ENCODE assay signal across 8 mouse cellular contexts in the genomic region with DNA sequence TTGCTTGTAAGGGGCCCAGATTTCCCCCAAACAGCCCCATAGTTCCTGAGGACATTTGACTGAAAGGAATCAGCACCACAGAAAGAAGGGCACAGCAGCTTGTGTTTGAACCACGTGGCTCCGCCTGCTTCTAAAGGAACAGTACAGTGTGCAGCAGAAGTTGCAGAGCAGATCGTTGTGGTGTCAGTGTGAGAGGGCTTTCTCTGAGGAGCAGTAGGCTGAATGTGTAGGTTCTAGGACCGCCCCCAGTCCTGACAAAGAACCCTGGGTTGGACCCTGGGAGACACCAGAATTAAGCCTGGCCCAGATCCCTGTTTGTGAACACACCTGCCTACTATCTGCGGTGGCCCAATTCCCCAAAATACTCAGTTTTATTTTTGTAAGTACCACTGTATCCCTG. TPM values are rescaled to one million over a fixed set of nuclear protein-coding genes. Genes with fewer than 3 reads are reported as not detected.
DNase-seq lines count a peak whose midpoint lies in the region; ATAC-seq and TF ChIP-seq lines count a peak whose summit lies in the region.

No protein-coding gene starts in this region.

- no peak for TF ChIP-seq RAD21 in CH12.LX (IDR thresholded peaks at IDR 0.05; ENCODE audit: low read depth, low read length)
- no peak for TF ChIP-seq RAD21 in MEL (IDR thresholded peaks at IDR 0.05; ENCODE audit: low read depth, low read length)

- dilution Hi-C loops in CH12.LX (cut with MboI; ENCODE audit: extremely low pct_ligation_motif_present, extremely low pct_unique_long_range_greater_than_20kb, low sequenced_read_pairs): no loop called here

- no peaks in the 10 kb centered on the region for H3K27me3 ChIP-seq in intestine, embryonic 15.5 days (replicated peaks)
- no peaks in the 10 kb centered on the region for H3K27me3 ChIP-seq in intestine, embryonic 16.5 days (replicated peaks; ENCODE audit: control insufficient read depth, insufficient read depth, low read length)
- H3K27me3 ChIP-seq in CH12.LX (replicated peaks) (no peaks in the 10 kb centered on the region), MEL (ENCODE audit: control insufficient read depth in 1 of 2, insufficient read depth in 2 of 2, low read length in 2 of 2) (no peaks in the 10 kb centered on the region)
- no peaks in the 10 kb centered on the region for H3K27me3 ChIP-seq in limb, embryonic 14.5 days (ENCODE audit: control insufficient read depth, insufficient read depth, low read length)

- no peak overlapping the region for H3K4me3 ChIP-seq in intestine, embryonic 15.5 days (replicated peaks)
- no peak overlapping the region for H3K4me3 ChIP-seq in intestine, embryonic 16.5 days (ENCODE audit: low read length)
- H3K4me3 ChIP-seq in CH12.LX (replicated peaks in 1 of 3; ENCODE audit: low read depth in 2 of 3, low read length in 2 of 3, poor library complexity in 1 of 3): peak overlapping the region; percentile 77 to 87 (median 78)
- H3K4me3 ChIP-seq in MEL (ENCODE audit: control insufficient read depth in 1 of 2, insufficient read depth in 1 of 2, low read depth in 2 of 2, low read length in 2 of 2): peak overlapping the region; percentile 82 to 93; a peak in 2 of 4 replicates
- H3K4me3 ChIP-seq in limb, embryonic 14.5 days (replicated peaks; ENCODE audit: low read length): peak overlapping the region; percentile 70; the same call in 1 of the 2 replicates

- H3K79me2 ChIP-seq in CH12.LX (replicated peaks; ENCODE audit: control insufficient read depth, extremely low read depth, insufficient read depth, poor library complexity, severe bottlenecking) (peaks cover 14% of the 10 kb centered on the region), MEL (ENCODE audit: control insufficient read depth, insufficient read depth, low read length, poor library complexity) (peaks cover 24% of the 10 kb centered on the region)

- WGBS in intestine, embryonic 15.5 days: 61% methylated on average over 5 of the region's 5 CpGs
- WGBS in intestine, embryonic 16.5 days: 69% methylated on average over 5 of the region's 5 CpGs
- WGBS in limb, embryonic 14.5 days: 68% methylated on average over 5 of the region's 5 CpGs

- in situ Hi-C loops in CH12.LX (cut with MboI; ENCODE audit: low pct_ligation_motif_present, low pct_unique_long_range_greater_than_20kb, low sequenced_read_pairs): loop anchor here (5.0 to 25.0 kb wide), 2 partner anchors 409 to 1054 kb away; no protein-coding TSS in a partner anchor

- TF ChIP-seq CTCF in CH12.LX (conservative IDR thresholded peaks at IDR 0.05 in 1 of 2, IDR thresholded peaks at IDR 0.05 in 1 of 2; ENCODE audit: low read depth in 2 of 2, low read length in 2 of 2) (no peak), MEL (IDR thresholded peaks at IDR 0.05 in 2 of 3, conservative IDR thresholded peaks at IDR 0.05 in 1 of 3; ENCODE audit: control insufficient read depth in 1 of 3, insufficient read depth in 1 of 3, low read depth in 2 of 3, low read length in 3 of 3, poor library complexity in 1 of 3, severe bottlenecking in 1 of 3) (no peak)

- ATAC-seq in intestine, embryonic 15.5 days: no peak
- no peak for ATAC-seq in intestine, embryonic 16.5 days
- ATAC-seq in limb, embryonic 14.5 days (ENCODE audit: low FRiP score, low read depth): no peak

- DNase-seq in CH12.LX (ENCODE audit: extremely low read depth) (peak; percentile 43), MEL (ENCODE audit: low read depth, low spot score) (peak; percentile 71)
- DNase-seq in limb, embryonic 14.5 days (ENCODE audit: low spot score): no peak
- DNase-seq in spleen, adult 18-20 months: no peak
- DNase-seq in adrenal gland, postnatal 25 days: no peak
- no peak for DNase-seq in natural killer cell, adult 2 months (ENCODE audit: low spot score in 2 of 2)

- TF ChIP-seq EP300 in CH12.LX (IDR thresholded peaks at IDR 0.05; ENCODE audit: low read length) (no peak), MEL (IDR thresholded peaks at IDR 0.05; ENCODE audit: low read depth in 1 of 2, low read length in 2 of 2) (no peak)

- no peaks in the 10 kb centered on the region for H3K9me3 ChIP-seq in intestine, embryonic 15.5 days
- H3K9me3 ChIP-seq in intestine, embryonic 16.5 days (ENCODE audit: control insufficient read depth, low read length): no peaks in the 10 kb centered on the region
- H3K9me3 ChIP-seq in CH12.LX (replicated peaks; ENCODE audit: low read length) (no peaks in the 10 kb centered on the region), MEL (replicated peaks; ENCODE audit: insufficient read depth, low read length) (no peaks in the 10 kb centered on the region)
- H3K9me3 ChIP-seq in limb, embryonic 14.5 days (ENCODE audit: control insufficient read depth, low read length): no peaks in the 10 kb centered on the region

- H3K27ac ChIP-seq in intestine, embryonic 15.5 days: no peak overlapping the region
- H3K27ac ChIP-seq in intestine, embryonic 16.5 days (ENCODE audit: low read length): no peak overlapping the region
- peak overlapping the region; percentile 65 for H3K27ac ChIP-seq in CH12.LX (ENCODE audit: insufficient read depth, low read depth)
- H3K27ac ChIP-seq in MEL (ENCODE audit: control insufficient read depth, low read depth, low read length): peak overlapping the region; percentile 93
- H3K27ac ChIP-seq in limb, embryonic 14.5 days (replicated peaks; ENCODE audit: low read depth, low read length): 0 out of 2 replicates have a peak overlapping the region, but pooled peaks have one; percentile 1

- 0 out of 2 replicates have a peak, but pooled peaks cover 6% of the 10 kb centered on the region for H3K36me3 ChIP-seq in intestine, embryonic 15.5 days
- 0 out of 2 replicates have a peak, but pooled peaks cover 5% of the 10 kb centered on the region for H3K36me3 ChIP-seq in intestine, embryonic 16.5 days (ENCODE audit: control insufficient read depth, insufficient read depth, low read length)
- peaks cover 13 to 39% of the 10 kb centered on the region in 2 experiments for H3K36me3 ChIP-seq in CH12.LX (replicated peaks in 1 of 2; ENCODE audit: control insufficient read depth in 1 of 2, insufficient read depth in 1 of 2, low read length in 1 of 2)
- peaks cover 0 to 32% of the 10 kb centered on the region in 2 experiments; a peak in 2 of 4 replicates for H3K36me3 ChIP-seq in MEL (ENCODE audit: control insufficient read depth in 1 of 2, insufficient read depth in 2 of 2, low read length in 2 of 2)
- peaks cover 23% of the 10 kb centered on the region for H3K36me3 ChIP-seq in limb, embryonic 14.5 days (ENCODE audit: control insufficient read depth, insufficient read depth, low read length)

- TF ChIP-seq POLR2A in CH12.LX (IDR thresholded peaks at IDR 0.05; ENCODE audit: low read depth, low read length) (peak; percentile 51; the same call in 1 of the 2 replicates), MEL (IDR thresholded peaks at IDR 0.05; ENCODE audit: control insufficient read depth in 1 of 2, insufficient read depth in 1 of 2, low read depth in 1 of 2, low read length in 2 of 2, poor library complexity in 1 of 2) (peak in 1 of 2 experiments; percentile 25; a peak in 1 of 4 replicates)
- no peak for TF ChIP-seq POLR2A in limb, embryonic 14.5 days (IDR thresholded peaks at IDR 0.05; ENCODE audit: borderline replicate concordance, extremely low read depth, insufficient read depth, insufficient read length)

- H3K9ac ChIP-seq in intestine, embryonic 15.5 days: no peak overlapping the region
- H3K9ac ChIP-seq in intestine, embryonic 16.5 days (ENCODE audit: low read depth, low read length): no peak overlapping the region
- H3K9ac ChIP-seq in CH12.LX (ENCODE audit: insufficient read depth, low read depth) (peak overlapping the region; percentile 72), MEL (ENCODE audit: control insufficient read depth, low read depth, low read length, poor library complexity, severe bottlenecking) (peak overlapping the region; percentile 98)
- no peak overlapping the region for H3K9ac ChIP-seq in limb, embryonic 14.5 days (ENCODE audit: low read depth, low read length, severe bottlenecking)

- peak overlapping the region; percentile 89 for H3K4me2 ChIP-seq in intestine, embryonic 15.5 days (replicated peaks)
- no peak overlapping the region for H3K4me2 ChIP-seq in intestine, embryonic 16.5 days (ENCODE audit: low read depth, low read length)
- peak overlapping the region; percentile 72 for H3K4me2 ChIP-seq in CH12.LX (ENCODE audit: insufficient read depth, low read depth, poor library complexity, severe bottlenecking)
- peak overlapping the region; percentile 92 for H3K4me2 ChIP-seq in limb, embryonic 14.5 days (replicated peaks; ENCODE audit: low read depth, low read length, severe bottlenecking)

- peaks cover 23% of the 10 kb centered on the region for H3K4me1 ChIP-seq in intestine, embryonic 15.5 days (replicated peaks)
- H3K4me1 ChIP-seq in intestine, embryonic 16.5 days (ENCODE audit: control insufficient read depth, insufficient read depth, low read length): peaks cover 17% of the 10 kb centered on the region
- H3K4me1 ChIP-seq in CH12.LX (ENCODE audit: control insufficient read depth in 1 of 2, insufficient read depth in 2 of 2) (peaks cover 5 to 65% of the 10 kb centered on the region in 2 experiments), MEL (ENCODE audit: control insufficient read depth in 1 of 2, insufficient read depth in 2 of 2, low read length in 2 of 2) (peaks cover 5 to 37% of the 10 kb centered on the region in 2 experiments; a peak in 3 of 4 replicates)
- peaks cover 12% of the 10 kb centered on the region for H3K4me1 ChIP-seq in limb, embryonic 14.5 days (ENCODE audit: control insufficient read depth, insufficient read depth, low read length)

RNA-seq across cellular contexts. Expression of gene Orai3, which starts 1.6 kb away (rescaled TPM):
- 22.9 and 25.5 TPM in 2 replicates for polyA plus RNA-seq in intestine, embryonic 15.5 days (2015; fragmentation: Nextera tagmentation; extraction: Ambion mirVana)
- 24.6 and 24.9 TPM in 2 replicates for polyA plus RNA-seq in intestine, embryonic 16.5 days (2015; fragmentation: Nextera tagmentation; extraction: Ambion mirVana)
- total RNA-seq in CH12.LX (2012; rRNA removed): 15.7 and 16.9 TPM in 2 replicates
- total RNA-seq in CH12.LX (2014; rRNA removed): 9.3 and 11.6 TPM in 2 replicates
- polyA plus RNA-seq in CH12.LX (2012; ENCODE audit: insufficient read length, low read depth): 7.5 and 10.3 TPM in 2 replicates
- 31.4 and 37.5 TPM in 2 replicates for total RNA-seq in MEL (2012; rRNA removed)
- polyA plus RNA-seq in MEL (2012; ENCODE audit: insufficient read depth in 1 of 2, insufficient read length in 2 of 2, low read depth in 1 of 2, low replicate concordance in 2 of 2, missing spikeins in 1 of 2): 10 to 100 TPM in 1 of 2 experiments, not detected in 1; 47.2 TPM
- 22.8 and 29.6 TPM in 2 replicates for polyA plus RNA-seq in limb, embryonic 14.5 days (2012; rRNA removed)
- 10.5 and 11.6 TPM in 2 replicates for polyA plus RNA-seq in limb, embryonic 14.5 days (2014; fragmentation: Nextera tagmentation; extraction: Ambion mirVana)
- total RNA-seq in adrenal gland, postnatal 25 days (2021): 31.5 and 37.2 TPM in 2 replicates

RNA-seq across cellular contexts. Expression of gene Setd1a, which starts 5.2 kb away (rescaled TPM):
- 15.2 and 17.4 TPM in 2 replicates for polyA plus RNA-seq in intestine, embryonic 15.5 days (2015; fragmentation: Nextera tagmentation; extraction: Ambion mirVana)
- polyA plus RNA-seq in intestine, embryonic 16.5 days (2015; fragmentation: Nextera tagmentation; extraction: Ambion mirVana): 6.2 and 11.4 TPM in 2 replicates
- total RNA-seq in CH12.LX (2012; rRNA removed): 9.0 and 9.8 TPM in 2 replicates
- 3.2 and 4.5 TPM in 2 replicates for total RNA-seq in CH12.LX (2014; rRNA removed)
- polyA plus RNA-seq in CH12.LX (2012; ENCODE audit: insufficient read length, low read depth): 50.8 and 51.0 TPM in 2 replicates
- 9.2 and 10.3 TPM in 2 replicates for total RNA-seq in MEL (2012; rRNA removed)
- polyA plus RNA-seq in MEL (2012; ENCODE audit: insufficient read depth in 1 of 2, insufficient read length in 2 of 2, low read depth in 1 of 2, low replicate concordance in 2 of 2, missing spikeins in 1 of 2): 10 to 100 TPM in 1 of 2 experiments, not detected in 1; 55.9 TPM
- 29.7 and 31.8 TPM in 2 replicates for polyA plus RNA-seq in limb, embryonic 14.5 days (2012; rRNA removed)
- polyA plus RNA-seq in limb, embryonic 14.5 days (2014; fragmentation: Nextera tagmentation; extraction: Ambion mirVana): 27.3 and 32.0 TPM in 2 replicates
- 36.9 and 49.8 TPM in 2 replicates for total RNA-seq in adrenal gland, postnatal 25 days (2021)

RNA-seq across cellular contexts. Expression of gene Gm49388, which starts 14.1 kb away (rescaled TPM):
- polyA plus RNA-seq in intestine, embryonic 15.5 days (2015; fragmentation: Nextera tagmentation; extraction: Ambion mirVana): not detected in 2 replicates
- polyA plus RNA-seq in intestine, embryonic 16.5 days (2015; fragmentation: Nextera tagmentation; extraction: Ambion mirVana): not detected in 2 replicates
- total RNA-seq in CH12.LX (2012; rRNA removed): 0.98 and 2.2 TPM in 2 replicates
- total RNA-seq in CH12.LX (2014; rRNA removed): not detected in 2 replicates
- polyA plus RNA-seq in CH12.LX (2012; ENCODE audit: insufficient read length, low read depth): 4.3 and 4.7 TPM in 2 replicates
- 0.73 and 0.88 TPM in 2 replicates for total RNA-seq in MEL (2012; rRNA removed)
- 1 to 10 TPM in 1 of 2 experiments, not detected in 1; 1.3 TPM for polyA plus RNA-seq in MEL (2012; ENCODE audit: insufficient read depth in 1 of 2, insufficient read length in 2 of 2, low read depth in 1 of 2, low replicate concordance in 2 of 2, missing spikeins in 1 of 2)
- polyA plus RNA-seq in limb, embryonic 14.5 days (2012; rRNA removed): 0.44 and 0.61 TPM in 2 replicates
- not detected in 2 replicates for polyA plus RNA-seq in limb, embryonic 14.5 days (2014; fragmentation: Nextera tagmentation; extraction: Ambion mirVana)
- total RNA-seq in adrenal gland, postnatal 25 days (2021): 4.4 and 6.9 TPM in 2 replicates

RNA-seq across cellular contexts. Expression of gene Fbxl19, which starts 26.9 kb away (rescaled TPM):
- polyA plus RNA-seq in intestine, embryonic 15.5 days (2015; fragmentation: Nextera tagmentation; extraction: Ambion mirVana): 3.2 and 4.3 TPM in 2 replicates
- polyA plus RNA-seq in intestine, embryonic 16.5 days (2015; fragmentation: Nextera tagmentation; extraction: Ambion mirVana): 1.9 and 2.4 TPM in 2 replicates
- 25.1 and 28.2 TPM in 2 replicates for total RNA-seq in CH12.LX (2012; rRNA removed)
- 22.4 and 22.6 TPM in 2 replicates for total RNA-seq in CH12.LX (2014; rRNA removed)
- polyA plus RNA-seq in CH12.LX (2012; ENCODE audit: insufficient read length, low read depth): 29.3 and 31.7 TPM in 2 replicates
- total RNA-seq in MEL (2012; rRNA removed): 37.7 and 46.7 TPM in 2 replicates
- polyA plus RNA-seq in MEL (2012; ENCODE audit: insufficient read depth in 1 of 2, insufficient read length in 2 of 2, low read depth in 1 of 2, low replicate concordance in 2 of 2, missing spikeins in 1 of 2): 10 to 100 TPM in 1 of 2 experiments, not detected in 1; 58.3 TPM
- polyA plus RNA-seq in limb, embryonic 14.5 days (2012; rRNA removed): 64.5 and 81.3 TPM in 2 replicates
- 4.4 and 6.8 TPM in 2 replicates for polyA plus RNA-seq in limb, embryonic 14.5 days (2014; fragmentation: Nextera tagmentation; extraction: Ambion mirVana)
- 18.3 and 18.5 TPM in 2 replicates for total RNA-seq in adrenal gland, postnatal 25 days (2021)

RNA-seq across cellular contexts. Expression of gene Hsd3b7, which starts 29.1 kb away (rescaled TPM):
- polyA plus RNA-seq in intestine, embryonic 15.5 days (2015; fragmentation: Nextera tagmentation; extraction: Ambion mirVana): 28.0 and 31.2 TPM in 2 replicates
- 37.6 and 38.4 TPM in 2 replicates for polyA plus RNA-seq in intestine, embryonic 16.5 days (2015; fragmentation: Nextera tagmentation; extraction: Ambion mirVana)
- 2.9 and 4.2 TPM in 2 replicates for total RNA-seq in CH12.LX (2012; rRNA removed)
- 5.9 and 6.8 TPM in 2 replicates for total RNA-seq in CH12.LX (2014; rRNA removed)
- 0.99 and 2.1 TPM in 2 replicates for polyA plus RNA-seq in CH12.LX (2012; ENCODE audit: insufficient read length, low read depth)
- 0.59 and 1.4 TPM in 2 replicates for total RNA-seq in MEL (2012; rRNA removed)
- polyA plus RNA-seq in MEL (2012; ENCODE audit: insufficient read depth in 1 of 2, insufficient read length in 2 of 2, low read depth in 1 of 2, low replicate concordance in 2 of 2, missing spikeins in 1 of 2): under 1 TPM in 1 of 2 experiments, not detected in 1; 0.75 TPM
- 28.0 and 28.7 TPM in 2 replicates for polyA plus RNA-seq in limb, embryonic 14.5 days (2012; rRNA removed)
- 14.3 and 16.5 TPM in 2 replicates for polyA plus RNA-seq in limb, embryonic 14.5 days (2014; fragmentation: Nextera tagmentation; extraction: Ambion mirVana)
- 49.1 and 66.2 TPM in 2 replicates for total RNA-seq in adrenal gland, postnatal 25 days (2021)

Comparison
In these comparisons a context has a peak if more than half of its experiments do, and no peak if none do; other contexts are left out.
1. H3K27ac ChIP-seq: peak in CH12.LX (single experiment), MEL (single experiment) and limb, embryonic 14.5 days (single experiment); none in intestine, embryonic 15.5 days (single experiment) and intestine, embryonic 16.5 days (single experiment).
2. H3K4me3 ChIP-seq: peak in CH12.LX (3 of 3), MEL (2 of 2) and limb, embryonic 14.5 days (single experiment); none in intestine, embryonic 15.5 days (single experiment) and intestine, embryonic 16.5 days (single experiment).
3. H3K9ac ChIP-seq: peak in CH12.LX (single experiment) and MEL (single experiment); none in intestine, embryonic 15.5 days (single experiment), intestine, embryonic 16.5 days (single experiment) and limb, embryonic 14.5 days (single experiment).
4. DNase-seq: peak in CH12.LX (single experiment) and MEL (single experiment); none in limb, embryonic 14.5 days (single experiment), spleen, adult 18-20 months (0 of 2), adrenal gland, postnatal 25 days (single experiment) and natural killer cell, adult 2 months (0 of 2).